Mouse (Mus musculus) E14TG2a.4 (cell line): Measurements from ENCODE around the gene Gimd1.

Experiments
- CTCF ChIP-seq: conservative IDR thresholded peaks from 2 replicates; pipeline ENCODE4 v1.5.1; 2014; ENCODE audit warnings: low read length
- NANOG ChIP-seq: IDR thresholded peaks from 2 replicates; pipeline ENCODE4 v1.6.1; 2014; ENCODE audit warnings: borderline replicate concordance, low read length, mixed read lengths
- POU5F1 ChIP-seq: IDR thresholded peaks from 2 replicates; pipeline ENCODE4 v1.6.1; 2014; ENCODE audit warnings: low read length, borderline replicate concordance

- TF ChIP-seq CTCF (no peak), POU5F1 (no peak), NANOG (no peak)
Measured at GRCm38 (mm10) chr3:132653959-132654358, 24.3 kb downstream of the Gimd1 start.
